Mouse (Mus musculus) brain, embryonic 14.5 days (tissue): ENCODE data around the gene Cfap58. TPM values are rescaled to one million over a fixed set of nuclear protein-coding genes. Genes with fewer than 3 reads are reported as not detected.

ENCODE experiments used
- DNase-seq: peaks from one replicate; pipeline ENCODE4 v3.0.0-alpha.2; 2011; ENCODE audit warnings: low read depth
- CTCF ChIP-seq: fragments of 200-500 bp; IDR thresholded peaks from 2 replicates; pipeline ENCODE4 v1.5.1; 2012; ENCODE audit warnings: inconsistent platforms, mild to moderate bottlenecking, moderate library complexity, borderline replicate concordance; ENCODE audit not compliant: insufficient read depth, insufficient read length; ENCODE audit errors: extremely low read depth
- POLR2A ChIP-seq: fragments of 200-500 bp; IDR thresholded peaks from 2 replicates; pipeline ENCODE4 v1.6.1; 2012; ENCODE audit warnings: mild to moderate bottlenecking, inconsistent platforms, borderline replicate concordance; ENCODE audit not compliant: poor library complexity, insufficient read depth, insufficient read length, severe bottlenecking; ENCODE audit errors: extremely low read depth
- polyA plus RNA-seq: library from polyadenylated mRNA; depleted of rRNA; stranded (reverse); fragments of >200 nt; gene quantifications from 2 replicates; pipeline ENCODE4 v1.2.3, GENCODE M21; 2012

The Cfap58 gene
- polyA plus RNA-seq, 1 experiment: 0.62 TPM

GRCm38 (mm10) chr19:47918455-47919101 is 18.9 kb upstream of the Cfap58 start:
- TF ChIP-seq POLR2A (no peak), CTCF (no peak)
- peak; percentile 65 for DNase-seq

- TF ChIP-seq CTCF (peak; percentile 52; the same call in 1 of the 2 replicates), POLR2A (0 out of 2 replicates have a peak, but pooled peaks have one; percentile 13)
- peak; percentile 92 for DNase-seq
These were observed 18.1 kb upstream of the Cfap58 start, which contains the start of the genes Cfap43 and Itprip for GRCm38 (mm10) chr19:47919126-47919965. Cfap43 (minus strand) TSS chr19:47919287. Itprip (minus strand) TSS chr19:47919299.

GRCm38 (mm10) chr19:47919966-47920375 is 17.5 kb upstream of the Cfap58 start:
- peak; percentile 75 for DNase-seq
- TF ChIP-seq POLR2A (no peak), CTCF (no peak)

- no peak for DNase-seq
- TF ChIP-seq POLR2A (no peak), CTCF (no peak)
These were observed 11.7 kb upstream of the Cfap58 start for GRCm38 (mm10) chr19:47925819-47926218.

- TF ChIP-seq CTCF: no peak
- TF ChIP-seq POLR2A: no peak
- no peak for DNase-seq
These were observed 10.4 kb upstream of the Cfap58 start for GRCm38 (mm10) chr19:47927032-47927431.

- no peak for TF ChIP-seq POLR2A
- no peak for TF ChIP-seq CTCF
- DNase-seq: no peak
These were observed 8.4 kb upstream of the Cfap58 start for GRCm38 (mm10) chr19:47929043-47929442.

- DNase-seq: peak; percentile 80
- TF ChIP-seq CTCF (peak; percentile 73; the same call in 1 of the 2 replicates), POLR2A (no peak)
These were observed 5.4 kb upstream of the Cfap58 start for GRCm38 (mm10) chr19:47931982-47932638.

GRCm38 (mm10) chr19:47934146-47934545 is 3.3 kb upstream of the Cfap58 start:
- TF ChIP-seq POLR2A (no peak), CTCF (no peak)

GRCm38 (mm10) chr19:47934636-47935238 is 2.7 kb upstream of the Cfap58 start:
- DNase-seq: no peak
- TF ChIP-seq CTCF: no peak
- no peak for TF ChIP-seq POLR2A

More at GRCm38 (mm10) chr19:47934146-47934545, 3.3 kb upstream of the Cfap58 start:
- DNase-seq: no peak

GRCm38 (mm10) chr19:47935530-47935929 is 1.9 kb upstream of the Cfap58 start:
- TF ChIP-seq POLR2A: no peak
- no peak for TF ChIP-seq CTCF
- DNase-seq: no peak
